Mouse (Mus musculus): Measurements from ENCODE around the gene Ano3.

GRCm38 (mm10) chr2:110965398-110965797 is 14.7 kb upstream of the Ano3 start:
- TF ChIP-seq CTCF (IDR thresholded peaks at IDR 0.05; ENCODE audit: extremely low read depth, insufficient read length, insufficient replicate concordance, low read depth, low read length) (no peak), POLR2A (IDR thresholded peaks at IDR 0.05; ENCODE audit: low read depth, low read length) (no peak)
